Mouse (Mus musculus) macrophage (primary cell): ENCODE results near the gene Gpr146. TPM values are rescaled to one million over a fixed set of nuclear protein-coding genes. Genes with fewer than 3 reads are reported as not detected.

Experiments
- H3K27ac ChIP-seq: fragments of 350-480 bp; formaldehyde crosslinking; 2 replicates; pipeline ENCODE4 v1.9.0; 2021
- H3K36me3 ChIP-seq: fragments of 350-480 bp; formaldehyde crosslinking; 2 replicates; pipeline ENCODE4 v1.9.0; 2021; ENCODE audit errors: inconsistent target
- H3K4me3 ChIP-seq: fragments of 350-480 bp; formaldehyde crosslinking; 2 replicates; pipeline ENCODE4 v1.9.0; 2021; ENCODE audit errors: inconsistent target
- H3K79me2 ChIP-seq: fragments of 350-480 bp; formaldehyde crosslinking; 2 replicates; pipeline ENCODE4 v1.9.0; 2021; ENCODE audit errors: inconsistent target
- WGBS: methylation state at CpG from one replicate; pipeline ENCODE4 v1.1.7; 2026; ENCODE audit warnings: inconsistent platforms; ENCODE audit not compliant: missing documents; 5-methylcytosine and 5-hydroxymethylcytosine counted together
- polyA plus RNA-seq: library from polyadenylated mRNA; stranded (reverse); fragments of 250-400 nt; gene quantifications from 3 replicates; pipeline ENCODE4 v1.2.4, GENCODE M21; 2018; ENCODE audit warnings: inconsistent platforms

Gpr146 gene
- polyA plus RNA-seq, 1 experiment from 2014 or later: 20.6 TPM

DNA sequence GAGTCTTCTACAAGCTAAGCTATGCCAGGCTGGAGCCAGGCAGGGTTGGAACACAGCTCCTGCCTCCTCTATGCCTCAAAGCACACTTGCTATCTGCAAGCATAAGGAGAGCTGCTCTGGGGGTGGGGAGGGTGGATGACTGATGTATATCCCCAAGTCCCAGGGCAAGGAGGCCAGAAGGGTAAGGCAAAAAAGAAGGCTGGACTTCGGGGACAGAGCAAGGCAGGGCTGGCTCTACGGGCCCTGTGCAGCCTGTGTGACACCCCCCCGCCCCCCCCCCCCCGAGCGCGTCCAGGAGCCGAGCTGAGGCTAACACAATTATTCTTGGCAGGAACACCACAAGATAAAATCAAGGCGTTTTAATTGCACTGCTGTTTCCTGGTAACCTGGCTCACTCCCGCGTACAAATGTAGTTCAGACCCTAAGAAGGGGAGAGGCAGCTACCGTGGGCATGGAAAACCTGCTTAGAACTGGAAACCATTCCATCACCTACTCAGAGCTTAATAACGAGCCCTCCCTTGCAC lies 52.4 kb downstream of the Gpr146 start:
- H3K4me3 ChIP-seq: no peak overlapping the region
- H3K79me2 ChIP-seq: no peaks in the 10 kb centered on the region
- 59% methylated on average over 8 of the region's 12 CpGs for WGBS
- H3K27ac ChIP-seq: no peak overlapping the region
- H3K36me3 ChIP-seq: no peaks in the 10 kb centered on the region

DNA sequence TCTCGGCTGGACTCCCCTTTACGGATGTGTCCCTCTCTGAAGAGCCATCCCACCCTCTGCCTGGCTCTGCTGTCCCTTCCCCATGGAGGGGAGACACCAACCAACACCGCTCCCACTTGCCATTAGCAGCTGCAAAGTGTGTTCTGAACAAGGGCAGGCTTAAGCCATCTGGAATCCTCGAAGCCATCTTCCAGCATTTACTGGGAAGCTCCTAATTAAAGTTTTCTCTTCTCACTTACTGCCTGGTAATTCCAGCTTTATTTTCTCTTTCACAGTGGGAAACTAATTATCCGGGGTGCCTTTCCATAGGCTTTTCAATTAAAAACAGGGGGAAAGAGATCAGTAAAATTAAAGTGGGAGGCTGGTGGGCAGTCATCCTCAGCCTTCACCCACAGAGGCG lies 54.8 kb downstream of the Gpr146 start:
- H3K36me3 ChIP-seq: no peaks in the 10 kb centered on the region
- H3K27ac ChIP-seq: no peak overlapping the region
- no peaks in the 10 kb centered on the region for H3K79me2 ChIP-seq
- H3K4me3 ChIP-seq: no peak overlapping the region
- 94% methylated on average over 6 of the region's 6 CpGs for WGBS

DNA sequence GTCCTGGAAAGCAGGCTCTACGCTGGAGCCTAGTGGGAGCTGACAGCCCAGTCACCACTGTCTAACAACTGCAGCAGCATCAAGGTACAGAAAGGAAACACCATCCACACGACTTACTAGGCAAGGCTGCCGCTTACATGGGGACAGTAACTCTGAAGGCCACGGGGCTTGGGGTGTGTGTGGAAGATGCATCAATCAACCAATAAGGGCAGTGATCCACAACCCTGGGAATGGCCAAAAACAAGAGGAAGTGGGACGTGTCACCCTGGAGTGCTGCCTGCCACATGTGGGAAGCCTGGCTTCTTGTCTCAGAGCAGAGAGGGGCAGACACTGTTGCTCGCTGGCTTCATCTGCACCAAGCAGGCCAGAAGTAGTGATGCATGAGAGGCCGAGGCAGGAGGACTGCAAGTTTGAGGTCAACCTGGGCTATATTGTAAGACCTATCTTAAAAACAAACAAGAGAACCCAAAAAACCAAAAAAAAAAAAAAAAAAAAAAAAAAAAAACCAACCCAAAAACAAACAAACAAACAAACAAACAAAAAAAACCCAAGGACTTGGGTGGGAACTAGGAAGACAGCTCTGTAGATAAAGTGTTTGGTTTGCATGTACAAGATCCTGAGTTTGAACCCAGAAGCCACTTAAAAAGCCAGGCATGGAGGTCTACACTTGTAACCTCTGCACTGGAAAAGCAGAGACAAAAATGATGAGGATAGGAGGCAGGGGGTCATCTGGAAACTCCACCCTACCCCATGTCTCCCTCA lies 55.4 kb downstream of the Gpr146 start:
- no peaks in the 10 kb centered on the region for H3K36me3 ChIP-seq
- no peaks in the 10 kb centered on the region for H3K79me2 ChIP-seq
- H3K4me3 ChIP-seq: no peak overlapping the region
- WGBS: 78% methylated on average over 6 of the region's 7 CpGs
- no peak overlapping the region for H3K27ac ChIP-seq

DNA sequence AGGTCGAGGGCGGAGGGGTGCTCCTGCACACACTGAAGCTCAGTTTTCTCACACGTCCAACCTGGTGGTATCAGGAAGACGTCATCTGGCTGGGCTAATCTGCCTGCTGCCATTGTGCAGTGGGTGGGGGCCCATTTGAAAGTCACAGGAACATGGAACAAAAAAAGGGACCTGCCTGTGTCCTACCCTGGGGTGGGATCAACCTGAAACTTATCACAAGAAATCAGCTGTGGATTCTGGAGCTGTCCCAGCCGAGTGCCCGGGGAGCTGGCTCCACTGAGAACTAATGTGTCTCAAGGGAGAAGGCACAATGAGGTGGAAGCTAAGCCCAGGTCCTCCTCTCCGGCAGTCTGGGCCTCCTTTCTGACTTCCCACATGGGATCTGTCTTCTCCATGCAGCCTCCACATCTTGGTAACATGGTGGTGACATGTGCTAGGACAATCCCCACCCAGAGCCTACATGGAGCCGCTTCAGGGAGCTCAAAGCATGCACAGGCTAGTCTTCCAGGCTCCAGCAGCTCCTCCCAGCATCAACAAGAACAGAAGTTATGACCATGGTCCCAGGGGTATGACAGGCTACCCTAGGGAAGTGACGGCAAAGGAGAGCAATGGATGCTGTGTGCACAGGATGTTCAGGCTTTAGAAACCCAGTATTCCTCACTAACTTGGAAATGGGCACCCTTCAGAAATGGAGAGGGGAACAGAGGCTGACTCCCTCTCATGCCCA lies 56.5 kb downstream of the Gpr146 start:
- Histone ChIP-seq H3K79me2 (no peaks in the 10 kb centered on the region; the same call in 1 of the 2 replicates), H3K4me3 (no peak overlapping the region), H3K36me3 (no peaks in the 10 kb centered on the region), H3K27ac (no peak overlapping the region)
- WGBS: 94% methylated on average over 9 of the region's 9 CpGs

DNA sequence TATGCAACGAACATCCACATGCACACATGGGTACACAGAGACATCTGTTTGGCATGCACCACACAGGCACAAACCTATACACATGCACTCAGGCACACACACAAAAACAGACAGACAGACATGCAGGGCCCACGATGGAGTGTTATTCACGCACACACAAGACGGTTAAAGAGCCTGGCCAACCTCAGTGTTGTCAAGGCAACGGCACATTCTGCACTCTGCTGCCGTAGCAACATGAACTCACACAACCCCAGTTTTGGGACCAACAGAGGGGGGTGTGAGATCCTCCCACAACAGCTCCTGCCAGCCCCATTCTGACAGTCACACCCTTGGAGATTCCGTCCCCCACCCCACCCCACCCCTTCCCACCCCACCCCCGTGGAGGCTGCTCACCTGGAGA lies 57.4 kb downstream of the Gpr146 start:
- Histone ChIP-seq H3K36me3 (no peaks in the 10 kb centered on the region), H3K27ac (no peak overlapping the region), H3K79me2 (no peaks in the 10 kb centered on the region; the same call in 1 of the 2 replicates), H3K4me3 (no peak overlapping the region)
- WGBS: 90% methylated on average over 8 of the region's 8 CpGs

DNA sequence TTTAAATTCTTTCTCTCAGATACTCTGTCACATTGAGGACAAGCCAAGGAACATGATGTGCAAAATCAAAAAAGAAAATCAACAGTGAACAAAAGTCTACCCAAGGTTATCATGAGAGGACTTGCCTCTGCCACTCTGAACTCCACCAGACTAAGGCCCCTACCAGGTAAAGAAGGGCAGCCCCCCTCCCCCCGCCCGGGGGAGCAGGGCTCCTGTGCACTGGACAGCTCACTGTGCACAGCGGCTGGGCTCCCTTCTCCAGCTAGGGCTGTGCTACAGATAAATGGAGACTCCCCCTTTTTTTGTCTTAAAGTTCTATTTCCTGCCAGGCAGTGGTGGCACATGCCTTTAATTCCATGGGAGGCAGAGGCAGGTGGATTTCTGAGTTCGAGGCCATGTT lies 60.3 kb downstream of the Gpr146 start:
- H3K27ac ChIP-seq: peak overlapping the region; percentile 82
- H3K36me3 ChIP-seq: no peaks in the 10 kb centered on the region
- H3K79me2 ChIP-seq: no peaks in the 10 kb centered on the region; the same call in 1 of the 2 replicates
- no peak overlapping the region for H3K4me3 ChIP-seq
- 46% methylated on average over 3 of the region's 4 CpGs for WGBS

DNA sequence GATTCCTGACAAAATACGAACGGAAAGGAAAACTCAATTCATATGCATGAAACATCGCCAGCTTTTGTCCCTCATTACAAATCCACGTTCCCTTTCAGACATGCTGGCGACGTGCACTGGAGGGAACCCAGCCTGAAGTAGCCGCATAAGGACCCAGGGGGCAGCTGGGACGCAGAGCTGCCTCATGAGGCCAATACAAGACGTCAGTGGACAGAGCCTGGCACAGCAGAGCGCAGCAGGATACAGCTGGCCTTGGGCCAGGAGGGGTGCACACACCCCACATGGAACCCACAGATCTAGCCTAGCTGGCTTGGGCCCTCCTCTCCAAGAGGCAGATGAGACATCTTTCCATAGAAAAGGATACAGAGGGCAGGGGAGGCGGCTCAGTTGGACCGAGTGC lies 60.9 kb downstream of the Gpr146 start:
- Histone ChIP-seq H3K27ac (peak overlapping the region; percentile 82), H3K79me2 (no peaks in the 10 kb centered on the region; the same call in 1 of the 2 replicates)
- 79% methylated on average over 12 of the region's 12 CpGs for WGBS

DNA sequence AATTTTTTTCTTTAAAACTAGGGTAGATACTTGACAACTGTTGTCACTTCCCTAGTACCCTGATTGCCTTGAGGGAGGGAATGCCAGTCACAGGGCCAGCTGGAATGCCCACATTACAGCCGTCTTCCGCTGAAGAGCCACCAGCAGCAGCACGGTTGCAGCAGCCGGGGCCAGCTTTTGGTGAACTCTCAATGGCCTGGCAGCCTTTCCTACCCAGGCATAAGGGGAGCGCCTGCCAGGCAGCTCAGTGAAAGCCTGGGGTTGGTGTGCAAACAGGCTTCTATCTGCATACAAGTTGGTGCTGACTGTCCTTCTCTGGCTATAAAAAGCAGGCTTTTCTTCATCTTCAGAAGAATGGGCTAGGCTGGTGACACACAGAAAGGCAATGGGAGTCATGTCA lies 63.0 kb downstream of the Gpr146 start:
- H3K4me3 ChIP-seq: no peak overlapping the region
- H3K27ac ChIP-seq: no peak overlapping the region
- no peaks in the 10 kb centered on the region for H3K36me3 ChIP-seq
- 85% methylated on average over 5 of the region's 5 CpGs for WGBS
- H3K79me2 ChIP-seq: no peaks in the 10 kb centered on the region; the same call in 1 of the 2 replicates

More for the DNA sequence above, 60.9 kb downstream of the Gpr146 start:
- Histone ChIP-seq H3K4me3 (no peak overlapping the region), H3K36me3 (no peaks in the 10 kb centered on the region)

DNA sequence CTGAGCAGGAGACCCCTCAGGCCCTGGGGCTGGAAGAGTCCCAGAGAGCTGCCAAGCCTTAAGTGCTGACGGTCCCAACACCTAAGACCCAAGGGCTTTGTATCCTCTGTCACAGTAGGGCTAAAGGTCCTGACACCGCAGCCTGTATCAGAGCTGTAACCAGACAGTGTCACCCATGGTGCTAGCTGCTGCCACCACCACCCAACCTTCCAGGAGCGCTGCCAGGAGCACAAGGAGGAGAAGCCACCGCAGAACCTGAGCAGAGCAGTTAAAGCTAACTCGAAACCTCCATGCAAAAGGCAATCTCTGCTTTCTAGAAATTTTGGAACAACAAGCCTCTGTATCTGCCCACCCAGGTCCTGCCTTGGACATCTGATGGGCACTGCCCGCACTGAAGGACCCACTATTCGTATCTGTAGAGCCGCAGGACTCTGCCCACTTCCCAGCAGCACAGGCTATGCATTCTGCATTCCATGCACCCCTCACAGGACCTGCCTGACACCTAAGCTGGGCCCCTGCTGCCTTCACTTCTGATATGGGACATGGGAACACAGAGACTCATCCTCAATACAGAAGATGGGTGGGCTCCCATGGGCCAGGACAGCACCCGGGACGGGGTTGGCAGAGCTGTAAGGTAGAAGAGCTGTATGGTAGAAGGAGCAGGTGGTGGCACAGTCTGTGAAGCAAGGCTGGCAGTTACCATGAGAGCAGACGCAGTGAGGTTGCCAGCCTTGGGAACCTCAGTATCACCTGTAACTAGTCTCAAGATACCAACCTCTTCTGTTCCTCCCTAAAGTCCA lies 63.6 kb downstream of the Gpr146 start:
- 91% methylated on average over 8 of the region's 11 CpGs for WGBS
- H3K4me3 ChIP-seq: no peak overlapping the region
- H3K79me2 ChIP-seq: no peaks in the 10 kb centered on the region; the same call in 1 of the 2 replicates
- H3K27ac ChIP-seq: no peak overlapping the region
- H3K36me3 ChIP-seq: no peaks in the 10 kb centered on the region

DNA sequence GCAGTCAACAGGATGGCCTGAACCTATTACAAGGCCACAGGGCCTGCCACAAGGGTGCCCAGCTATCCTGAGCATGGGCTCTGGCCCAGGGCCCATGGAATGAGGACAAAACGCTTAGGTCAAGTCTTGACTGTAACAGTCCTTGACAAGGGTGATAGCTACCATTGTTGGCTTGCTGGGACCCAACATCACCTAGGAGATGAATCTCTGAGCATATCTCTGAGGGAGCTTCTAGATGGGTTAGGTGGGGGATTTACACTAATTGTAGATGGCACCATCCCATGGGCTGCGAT lies 64.2 kb downstream of the Gpr146 start:
- WGBS: 100% methylated on average over 2 of the region's 2 CpGs
- no peak overlapping the region for H3K27ac ChIP-seq
- no peak overlapping the region for H3K4me3 ChIP-seq
- H3K79me2 ChIP-seq: no peaks in the 10 kb centered on the region; the same call in 1 of the 2 replicates
- no peaks in the 10 kb centered on the region for H3K36me3 ChIP-seq

DNA sequence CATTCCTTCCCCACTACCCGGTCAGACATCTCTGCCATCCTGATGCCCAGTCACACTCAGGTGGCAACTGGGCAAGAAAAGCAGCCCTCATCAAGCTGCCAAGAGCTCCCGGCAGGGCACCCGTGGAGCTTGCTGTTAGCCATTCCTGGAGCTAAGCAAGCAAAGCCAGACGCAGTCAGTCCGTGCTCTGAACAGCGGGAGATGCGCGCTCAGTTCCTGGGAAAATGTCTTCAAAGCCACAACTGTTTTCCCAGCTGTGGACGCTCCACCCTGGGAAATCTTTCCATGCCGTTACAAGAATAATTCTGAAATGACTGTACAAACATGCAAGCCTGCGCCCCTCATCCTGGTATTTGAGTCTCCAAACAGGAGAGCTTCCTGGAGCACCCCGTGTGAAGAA lies 64.9 kb downstream of the Gpr146 start:
- Histone ChIP-seq H3K36me3 (no peaks in the 10 kb centered on the region), H3K27ac (no peak overlapping the region), H3K79me2 (no peaks in the 10 kb centered on the region; the same call in 1 of the 2 replicates), H3K4me3 (no peak overlapping the region)
- WGBS: 93% methylated on average over 12 of the region's 12 CpGs

DNA sequence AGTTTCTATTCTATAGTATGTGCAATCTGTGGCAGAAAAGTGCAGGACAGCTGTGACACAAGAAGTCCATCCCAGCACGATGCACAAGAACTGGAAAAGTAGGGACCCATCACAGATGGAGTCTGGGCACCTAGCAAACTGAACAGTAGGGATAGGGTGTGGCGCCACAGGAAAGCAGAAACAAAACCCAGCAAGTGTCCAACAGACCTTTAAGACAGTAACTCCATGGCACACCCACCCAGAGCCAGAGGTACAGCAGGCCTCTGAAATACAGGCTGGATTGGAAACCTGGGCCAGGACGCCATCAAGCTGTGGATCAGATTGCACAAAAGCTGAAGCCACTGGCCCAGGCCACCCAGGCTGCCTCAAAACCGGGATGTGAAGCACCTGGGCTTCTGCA lies 65.5 kb downstream of the Gpr146 start:
- Histone ChIP-seq H3K36me3 (no peaks in the 10 kb centered on the region), H3K79me2 (no peaks in the 10 kb centered on the region; the same call in 1 of the 2 replicates), H3K4me3 (no peak overlapping the region), H3K27ac (no peak overlapping the region)
- WGBS: 84% methylated on average over 4 of the region's 4 CpGs

DNA sequence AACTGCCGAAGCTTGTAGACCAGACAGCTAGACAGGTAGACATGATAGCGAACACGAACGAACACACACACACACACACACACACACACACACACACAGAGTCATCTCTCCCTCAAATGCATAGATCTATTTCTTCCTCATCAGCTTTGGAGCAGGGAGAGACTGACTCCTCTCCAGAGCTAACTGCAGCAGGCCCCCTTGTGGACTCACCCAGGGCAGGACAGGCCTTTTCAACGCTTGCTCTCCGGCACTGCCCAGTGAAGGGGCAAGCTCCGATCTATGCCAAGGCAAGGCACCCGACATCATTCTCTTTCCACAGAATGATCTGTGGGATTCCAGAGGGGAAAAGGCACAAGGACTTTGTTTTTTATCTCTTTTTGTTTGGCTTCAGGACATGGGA lies 67.8 kb downstream of the Gpr146 start:
- H3K36me3 ChIP-seq: no peaks in the 10 kb centered on the region
- 95% methylated on average over 8 of the region's 8 CpGs for WGBS
- H3K27ac ChIP-seq: no peak overlapping the region
- no peak overlapping the region for H3K4me3 ChIP-seq
- H3K79me2 ChIP-seq: no peaks in the 10 kb centered on the region
